Mouse (Mus musculus) bone marrow, adult 2 months (tissue): Measurements from ENCODE around the gene Kif1b. TPM values are rescaled to one million over a fixed set of nuclear protein-coding genes. Genes with fewer than 3 reads are reported as not detected.

Experiments
- H3K27ac ChIP-seq: fragments of 200-500 bp; 2 replicates; pipeline ENCODE4 v1.5.1; 2012; ENCODE audit warnings: low read depth, mild to moderate bottlenecking, control low read depth, inconsistent platforms, low read length; ENCODE audit not compliant: control insufficient read depth, poor library complexity, insufficient read depth
- H3K4me1 ChIP-seq: fragments of 200-500 bp; 2 replicates; pipeline ENCODE4 v1.6.1; 2011; ENCODE audit warnings: low read length; ENCODE audit not compliant: control insufficient read depth, insufficient read depth
- H3K4me3 ChIP-seq: fragments of 200-500 bp; replicated peaks from 2 replicates; pipeline ENCODE3; 2011; ENCODE audit warnings: mild to moderate bottlenecking, low read depth, low read length, control low read depth; ENCODE audit not compliant: control insufficient read depth
- CTCF ChIP-seq: fragments of 200-500 bp; IDR thresholded peaks from 2 replicates; pipeline ENCODE4 v1.5.1; 2011; ENCODE audit warnings: low read length, control low read depth; ENCODE audit not compliant: control insufficient read depth, insufficient read depth
- POLR2A ChIP-seq: fragments of 200-500 bp; IDR thresholded peaks from 2 replicates; pipeline ENCODE4 v1.6.1; 2011; ENCODE audit warnings: low read depth, mild to moderate bottlenecking, control low read depth, low read length, borderline replicate concordance; ENCODE audit not compliant: control insufficient read depth
- WGBS: fragments of 180-500 bp; shearing (Covaris S2); methylation state at CpG from one replicate; pipeline ENCODE4 v1.1.7; 2018; 5-methylcytosine and 5-hydroxymethylcytosine counted together
- polyA plus RNA-seq: library from polyadenylated mRNA; stranded (reverse); fragments of >200 nt; gene quantifications from 2 replicates; pipeline ENCODE4 v1.2.4, GENCODE M21; 2011; ENCODE audit warnings: low replicate concordance; ENCODE audit not compliant: missing spikeins, insufficient read depth, insufficient read length

The Kif1b gene
- polyA plus RNA-seq, 1 experiment: 11.5 TPM

GRCm38 (mm10) chr4:149256511-149257300 is 50.8 kb downstream of the Kif1b start:
- TF ChIP-seq POLR2A (no peak), CTCF (no peak)
- WGBS: 83% methylated on average over 15 of the region's 15 CpGs
- Histone ChIP-seq H3K27ac (no peak overlapping the region), H3K4me3 (no peak overlapping the region), H3K4me1 (no peaks in the 10 kb centered on the region)

GRCm38 (mm10) chr4:149255277-149256270 is 51.9 kb downstream of the Kif1b start:
- no peak overlapping the region for H3K27ac ChIP-seq
- TF ChIP-seq CTCF: no peak
- no peak for TF ChIP-seq POLR2A
- 76% methylated on average over 13 of the region's 13 CpGs for WGBS

GRCm38 (mm10) chr4:149254827-149255226 is 52.7 kb downstream of the Kif1b start:
- H3K4me1 ChIP-seq: no peaks in the 10 kb centered on the region
- 79% methylated on average over 4 of the region's 4 CpGs for WGBS
- TF ChIP-seq CTCF: no peak
- TF ChIP-seq POLR2A: no peak
- no peak overlapping the region for H3K4me3 ChIP-seq
- H3K27ac ChIP-seq: no peak overlapping the region

More at GRCm38 (mm10) chr4:149255277-149256270, 51.9 kb downstream of the Kif1b start:
- H3K4me1 ChIP-seq: no peaks in the 10 kb centered on the region
- no peak overlapping the region for H3K4me3 ChIP-seq

GRCm38 (mm10) chr4:149249311-149249710 is 58.2 kb downstream of the Kif1b start:
- WGBS: 76% methylated on average over 1 of the region's 1 CpGs
- TF ChIP-seq CTCF (no peak), POLR2A (no peak)

GRCm38 (mm10) chr4:149247772-149248171 is 59.7 kb downstream of the Kif1b start:
- no peak overlapping the region for H3K4me3 ChIP-seq
- TF ChIP-seq CTCF (no peak), POLR2A (no peak)
- no peak overlapping the region for H3K27ac ChIP-seq
- WGBS: 86% methylated on average over 5 of the region's 5 CpGs
- no peaks in the 10 kb centered on the region for H3K4me1 ChIP-seq

More at GRCm38 (mm10) chr4:149249311-149249710, 58.2 kb downstream of the Kif1b start:
- Histone ChIP-seq H3K4me1 (no peaks in the 10 kb centered on the region), H3K27ac (no peak overlapping the region), H3K4me3 (no peak overlapping the region)

- WGBS: 88% methylated on average over 8 of the region's 8 CpGs
- TF ChIP-seq POLR2A: no peak
- no peak for TF ChIP-seq CTCF
- Histone ChIP-seq H3K4me3 (no peak overlapping the region), H3K4me1 (no peaks in the 10 kb centered on the region), H3K27ac (no peak overlapping the region)
Measured at GRCm38 (mm10) chr4:149247156-149247633, 60.3 kb downstream of the Kif1b start.

- 82% methylated on average over 7 of the region's 7 CpGs for WGBS
- Histone ChIP-seq H3K4me3 (no peak overlapping the region), H3K4me1 (no peaks in the 10 kb centered on the region), H3K27ac (no peak overlapping the region)
- TF ChIP-seq CTCF: no peak
- no peak for TF ChIP-seq POLR2A
Measured at GRCm38 (mm10) chr4:149246578-149247155, 60.8 kb downstream of the Kif1b start.

- H3K4me1 ChIP-seq: no peaks in the 10 kb centered on the region
- WGBS: 84% methylated on average over 15 of the region's 15 CpGs
- TF ChIP-seq POLR2A (no peak), CTCF (no peak)
- H3K4me3 ChIP-seq: no peak overlapping the region
- no peak overlapping the region for H3K27ac ChIP-seq
Measured at GRCm38 (mm10) chr4:149237011-149237410, 70.5 kb downstream of the Kif1b start.
